Mouse (Mus musculus): ENCODE data around the gene Rnf144a. TPM values are rescaled to one million over a fixed set of nuclear protein-coding genes. Genes with fewer than 3 reads are reported as not detected.

Gene Rnf144a
- 19.6 and 22.4 TPM in 2 replicates for polyA plus RNA-seq (2014; fragmentation: Nextera tagmentation; extraction: Ambion mirVana)

- WGBS: under 1% methylated on average over 42 of the region's 45 CpGs
- no peaks in the 10 kb centered on the region; the same call in 1 of the 2 replicates for H3K36me3 ChIP-seq (ENCODE audit: control insufficient read depth, insufficient read depth, low read length)
- peak; percentile 98 for DNase-seq (ENCODE audit: low spot score)
Measured at GRCm38 (mm10) chr12:26415104-26415771, at the start of gene Rnf144a. TSS of gene Rnf144a (minus strand) at chr12:26415254.

GRCm38 (mm10) chr12:26460091-26460490, 45.0 kb upstream of the Rnf144a start:
- DNase-seq (ENCODE audit: low spot score) (no peak), ATAC-seq (replicated peaks; ENCODE audit: low FRiP score, low TSS enrichment, low read depth) (no peak)
- Histone ChIP-seq H3K9me3 (ENCODE audit: control insufficient read depth, low read length) (no peaks in the 10 kb centered on the region), H3K36me3 (ENCODE audit: control insufficient read depth, insufficient read depth, low read length) (no peaks in the 10 kb centered on the region), H3K4me3 (ENCODE audit: low read depth, low read length) (no peak overlapping the region), H3K9ac (ENCODE audit: low read length) (no peak overlapping the region), H3K4me2 (ENCODE audit: low read length) (no peak overlapping the region), H3K27ac (ENCODE audit: low read depth) (no peak overlapping the region), H3K4me1 (replicated peaks; ENCODE audit: control insufficient read depth, insufficient read depth, low read length) (peaks cover 13% of the 10 kb centered on the region), H3K27me3 (replicated peaks; ENCODE audit: control insufficient read depth, insufficient read depth, low read length) (no peaks in the 10 kb centered on the region)
- 49% methylated on average over 2 of the region's 2 CpGs for WGBS

More at GRCm38 (mm10) chr12:26415104-26415771, at the start of gene Rnf144a:
- H3K4me2 ChIP-seq (ENCODE audit: low read length): peak within 1 kb of the TSS; percentile 71
- peak within 1 kb of the TSS; percentile 78 for H3K4me3 ChIP-seq (ENCODE audit: low read depth, low read length)
- peak; percentile 91 for ATAC-seq (replicated peaks; ENCODE audit: low FRiP score, low TSS enrichment, low read depth)
- peaks cover 19% of the 10 kb centered on the region for H3K4me1 ChIP-seq (replicated peaks; ENCODE audit: control insufficient read depth, insufficient read depth, low read length)
- peak within 1 kb of the TSS; percentile 95 for H3K9ac ChIP-seq (ENCODE audit: low read length)
- H3K27me3 ChIP-seq (replicated peaks; ENCODE audit: control insufficient read depth, insufficient read depth, low read length): no peaks in the 10 kb centered on the region
- H3K9me3 ChIP-seq (ENCODE audit: control insufficient read depth, low read length): no peaks in the 10 kb centered on the region
- H3K27ac ChIP-seq (ENCODE audit: low read depth): peak within 1 kb of the TSS; percentile 54; the same call in 1 of the 2 replicates

- no peak within 1 kb of the TSS for H3K4me3 ChIP-seq (ENCODE audit: low read depth, low read length)
- ATAC-seq (replicated peaks; ENCODE audit: low FRiP score, low TSS enrichment, low read depth): peak; percentile 91
- WGBS: 24% methylated on average over 13 of the region's 13 CpGs
Measured at GRCm38 (mm10) chr12:26456028-26456698, 41.1 kb upstream of the Rnf144a start, which contains the start of gene Rsad2. TSS of gene Rsad2 (minus strand) at chr12:26456452.

GRCm38 (mm10) chr12:26454682-26455081, 39.6 kb upstream of the Rnf144a start:
- no peak overlapping the region for H3K27ac ChIP-seq (ENCODE audit: low read depth)
- H3K36me3 ChIP-seq (ENCODE audit: control insufficient read depth, insufficient read depth, low read length): no peaks in the 10 kb centered on the region
- 51% methylated on average over 5 of the region's 5 CpGs for WGBS
- H3K9ac ChIP-seq (ENCODE audit: low read length): no peak overlapping the region
- no peaks in the 10 kb centered on the region for H3K27me3 ChIP-seq (replicated peaks; ENCODE audit: control insufficient read depth, insufficient read depth, low read length)
- H3K4me1 ChIP-seq (replicated peaks; ENCODE audit: control insufficient read depth, insufficient read depth, low read length): peaks cover 17% of the 10 kb centered on the region
- H3K9me3 ChIP-seq (ENCODE audit: control insufficient read depth, low read length): no peaks in the 10 kb centered on the region
- ATAC-seq (replicated peaks; ENCODE audit: low FRiP score, low TSS enrichment, low read depth) (no peak), DNase-seq (ENCODE audit: low spot score) (no peak)
- no peak overlapping the region for H3K4me2 ChIP-seq (ENCODE audit: low read length)
- H3K4me3 ChIP-seq (ENCODE audit: low read depth, low read length): no peak overlapping the region

More at GRCm38 (mm10) chr12:26456028-26456698, 41.1 kb upstream of the Rnf144a start, which contains the start of gene Rsad2:
- Histone ChIP-seq H3K4me2 (ENCODE audit: low read length) (peak within 1 kb of the TSS; percentile 40), H3K36me3 (ENCODE audit: control insufficient read depth, insufficient read depth, low read length) (no peaks in the 10 kb centered on the region), H3K9ac (ENCODE audit: low read length) (no peak within 1 kb of the TSS), H3K27ac (ENCODE audit: low read depth) (no peak within 1 kb of the TSS), H3K27me3 (replicated peaks; ENCODE audit: control insufficient read depth, insufficient read depth, low read length) (no peaks in the 10 kb centered on the region), H3K4me1 (replicated peaks; ENCODE audit: control insufficient read depth, insufficient read depth, low read length) (peaks cover 16% of the 10 kb centered on the region), H3K9me3 (ENCODE audit: control insufficient read depth, low read length) (no peaks in the 10 kb centered on the region)
- peak; percentile 66 for DNase-seq (ENCODE audit: low spot score)

GRCm38 (mm10) chr12:26452951-26453350, 37.9 kb upstream of the Rnf144a start:
- ATAC-seq (replicated peaks; ENCODE audit: low FRiP score, low TSS enrichment, low read depth): no peak
- 59% methylated on average over 4 of the region's 4 CpGs for WGBS
- peaks cover 17% of the 10 kb centered on the region for H3K4me1 ChIP-seq (replicated peaks; ENCODE audit: control insufficient read depth, insufficient read depth, low read length)
- H3K4me3 ChIP-seq (ENCODE audit: low read depth, low read length): no peak overlapping the region
- no peaks in the 10 kb centered on the region for H3K9me3 ChIP-seq (ENCODE audit: control insufficient read depth, low read length)
- no peak overlapping the region for H3K9ac ChIP-seq (ENCODE audit: low read length)
- H3K36me3 ChIP-seq (ENCODE audit: control insufficient read depth, insufficient read depth, low read length): no peaks in the 10 kb centered on the region
- no peaks in the 10 kb centered on the region for H3K27me3 ChIP-seq (replicated peaks; ENCODE audit: control insufficient read depth, insufficient read depth, low read length)
- no peak overlapping the region for H3K27ac ChIP-seq (ENCODE audit: low read depth)
- H3K4me2 ChIP-seq (ENCODE audit: low read length): no peak overlapping the region
- no peak for DNase-seq (ENCODE audit: low spot score)

GRCm38 (mm10) chr12:26451150-26451549, 36.1 kb upstream of the Rnf144a start:
- H3K4me3 ChIP-seq (ENCODE audit: low read depth, low read length): no peak overlapping the region
- WGBS: 25% methylated on average over 1 of the region's 1 CpGs
- no peak overlapping the region for H3K4me2 ChIP-seq (ENCODE audit: low read length)
- H3K9me3 ChIP-seq (ENCODE audit: control insufficient read depth, low read length): no peaks in the 10 kb centered on the region
- H3K4me1 ChIP-seq (replicated peaks; ENCODE audit: control insufficient read depth, insufficient read depth, low read length): peaks cover 10% of the 10 kb centered on the region
- ATAC-seq (replicated peaks; ENCODE audit: low FRiP score, low TSS enrichment, low read depth) (no peak), DNase-seq (ENCODE audit: low spot score) (no peak)
- no peak overlapping the region for H3K27ac ChIP-seq (ENCODE audit: low read depth)
- no peaks in the 10 kb centered on the region for H3K36me3 ChIP-seq (ENCODE audit: control insufficient read depth, insufficient read depth, low read length)
- no peak overlapping the region for H3K9ac ChIP-seq (ENCODE audit: low read length)
- H3K27me3 ChIP-seq (replicated peaks; ENCODE audit: control insufficient read depth, insufficient read depth, low read length): no peaks in the 10 kb centered on the region

GRCm38 (mm10) chr12:26449483-26449882, 34.4 kb upstream of the Rnf144a start:
- no peaks in the 10 kb centered on the region for H3K27me3 ChIP-seq (replicated peaks; ENCODE audit: control insufficient read depth, insufficient read depth, low read length)
- no peak for DNase-seq (ENCODE audit: low spot score)
- H3K36me3 ChIP-seq (ENCODE audit: control insufficient read depth, insufficient read depth, low read length): no peaks in the 10 kb centered on the region
- no peak overlapping the region for H3K9ac ChIP-seq (ENCODE audit: low read length)
- WGBS: 98% methylated on average over 2 of the region's 2 CpGs
- no peaks in the 10 kb centered on the region for H3K9me3 ChIP-seq (ENCODE audit: control insufficient read depth, low read length)
- H3K4me3 ChIP-seq (ENCODE audit: low read depth, low read length): no peak overlapping the region
- ATAC-seq (replicated peaks; ENCODE audit: low FRiP score, low TSS enrichment, low read depth): no peak
- no peak overlapping the region for H3K4me2 ChIP-seq (ENCODE audit: low read length)
- 0 out of 2 replicates have a peak, but pooled peaks cover 4% of the 10 kb centered on the region for H3K4me1 ChIP-seq (replicated peaks; ENCODE audit: control insufficient read depth, insufficient read depth, low read length)
- no peak overlapping the region for H3K27ac ChIP-seq (ENCODE audit: low read depth)

GRCm38 (mm10) chr12:26446377-26447045, 31.5 kb upstream of the Rnf144a start:
- ATAC-seq (replicated peaks; ENCODE audit: low FRiP score, low TSS enrichment, low read depth) (no peak), DNase-seq (ENCODE audit: low spot score) (no peak)
- H3K4me1 ChIP-seq (replicated peaks; ENCODE audit: control insufficient read depth, insufficient read depth, low read length): 0 out of 2 replicates have a peak, but pooled peaks cover 4% of the 10 kb centered on the region

More at GRCm38 (mm10) chr12:26446377-26447045, 31.5 kb upstream of the Rnf144a start:
- Histone ChIP-seq H3K27me3 (replicated peaks; ENCODE audit: control insufficient read depth, insufficient read depth, low read length) (no peaks in the 10 kb centered on the region), H3K9me3 (ENCODE audit: control insufficient read depth, low read length) (no peaks in the 10 kb centered on the region), H3K4me3 (ENCODE audit: low read depth, low read length) (no peak overlapping the region), H3K27ac (ENCODE audit: low read depth) (no peak overlapping the region), H3K36me3 (ENCODE audit: control insufficient read depth, insufficient read depth, low read length) (no peaks in the 10 kb centered on the region), H3K4me2 (ENCODE audit: low read length) (no peak overlapping the region), H3K9ac (ENCODE audit: low read length) (no peak overlapping the region)
- WGBS: 79% methylated on average over 4 of the region's 4 CpGs
